Mouse (Mus musculus) stomach, embryonic 16.5 days (tissue): Measurements from ENCODE around the gene Cenpx. TPM values are rescaled to one million over a fixed set of nuclear protein-coding genes. Genes with fewer than 3 reads are reported as not detected.

ENCODE experiments used
- polyA plus RNA-seq: library from polyadenylated mRNA; unstranded; fragments of >200 nt; fragmentation: Nextera tagmentation; extraction: Ambion mirVana; gene quantifications from 2 replicates; pipeline ENCODE4 v1.2.1, GENCODE M21; 2015

Cenpx gene
- polyA plus RNA-seq, 1 experiment from 2014 or later, result 153 TPM

Other genes with a start within 250 kb of the Cenpx start
- gene Arl16, start 246.1 kb downstream of the Cenpx start, polyA plus RNA-seq, result 35.6 and 38.1 TPM in 2 replicates
- gene Mrpl12, start 229.1 kb downstream of the Cenpx start, polyA plus RNA-seq, result 140 and 145 TPM in 2 replicates
- gene Slc25a10, start 221.9 kb downstream of the Cenpx start, polyA plus RNA-seq, result 73.9 and 75.8 TPM in 2 replicates
- 2.2 and 3.0 TPM in 2 replicates for gene Gcgr, start 183.0 kb downstream of the Cenpx start, polyA plus RNA-seq
- gene Mcrip1, start 164.0 kb downstream of the Cenpx start, polyA plus RNA-seq, result 152 and 171 TPM in 2 replicates
- gene Ppp1r27, start 162.6 kb downstream of the Cenpx start, polyA plus RNA-seq, result 2.9 TPM in 1 of 2 replicates, not detected in the other
- gene P4hb, start 140.5 kb downstream of the Cenpx start, polyA plus RNA-seq, result 1,026 and 1,183 TPM in 2 replicates
- gene Arhgdia, start 132.1 kb downstream of the Cenpx start, polyA plus RNA-seq, result 543 and 584 TPM in 2 replicates
- gene Alyref, start 115.4 kb downstream of the Cenpx start, polyA plus RNA-seq, result 37.0 and 55.5 TPM in 2 replicates
- 176 and 181 TPM in 2 replicates for gene Anapc11, start 115.3 kb downstream of the Cenpx start, polyA plus RNA-seq
- gene Npb, start 105.3 kb downstream of the Cenpx start, polyA plus RNA-seq, result 14.9 and 19.1 TPM in 2 replicates
- gene Pcyt2, start 95.8 kb downstream of the Cenpx start, polyA plus RNA-seq, result 185 and 197 TPM in 2 replicates
- 36.6 and 37.7 TPM in 2 replicates for gene Sirt7, start 88.5 kb downstream of the Cenpx start, polyA plus RNA-seq
- 19.5 and 22.1 TPM in 2 replicates for gene Mafg, start 80.1 kb downstream of the Cenpx start, polyA plus RNA-seq
- 37.8 and 38.0 TPM in 2 replicates for gene Pycr1, start 70.0 kb downstream of the Cenpx start, polyA plus RNA-seq
- 1.4 TPM in 1 of 2 replicates, not detected in the other for gene Myadml2, start 65.6 kb downstream of the Cenpx start, polyA plus RNA-seq
- gene Notum, start 52.6 kb downstream of the Cenpx start, polyA plus RNA-seq, result 2.1 and 2.5 TPM in 2 replicates
- 102 and 104 TPM in 2 replicates for gene Aspscr1, start 40.8 kb downstream of the Cenpx start, polyA plus RNA-seq
- gene Lrrc45, start 187 bp upstream of the Cenpx start, polyA plus RNA-seq, result 59.1 and 62.9 TPM in 2 replicates
- 34.6 and 35.3 TPM in 2 replicates for gene Rac3, start 7.7 kb upstream of the Cenpx start, polyA plus RNA-seq
- gene Dcxr, start 13.5 kb upstream of the Cenpx start, polyA plus RNA-seq, result 43.0 and 46.0 TPM in 2 replicates
- 112 and 150 TPM in 2 replicates for gene Cbr2, start 18.4 kb upstream of the Cenpx start, polyA plus RNA-seq
- gene Hmga1b, start 49.1 kb upstream of the Cenpx start, polyA plus RNA-seq, result 3.9 and 8.1 TPM in 2 replicates
- 41.1 and 43.8 TPM in 2 replicates for gene Rfng, start 70.5 kb upstream of the Cenpx start, polyA plus RNA-seq
- 166 and 167 TPM in 2 replicates for gene Gps1, start 70.5 kb upstream of the Cenpx start, polyA plus RNA-seq
- 60.6 and 69.3 TPM in 2 replicates for gene Dus1l, start 82.7 kb upstream of the Cenpx start, polyA plus RNA-seq
- 51.9 and 55.3 TPM in 2 replicates for gene Fasn, start 110.8 kb upstream of the Cenpx start, polyA plus RNA-seq
- gene Ccdc57, start 219.1 kb upstream of the Cenpx start, polyA plus RNA-seq, result 5.2 and 5.3 TPM in 2 replicates
- 53.5 and 64.3 TPM in 2 replicates for gene Slc16a3, start 234.7 kb upstream of the Cenpx start, polyA plus RNA-seq